Mouse (Mus musculus): ENCODE measurements around the gene Ier5l. TPM values are rescaled to one million over a fixed set of nuclear protein-coding genes. Genes with fewer than 3 reads are reported as not detected.

The Ier5l gene
- polyA plus RNA-seq, 2 experiments: 0.10 to 0.86 TPM

- Histone ChIP-seq H3K4me2 (ENCODE audit: low read depth) (no peak overlapping the region), H3K27me3 (ENCODE audit: control insufficient read depth, insufficient read depth, low read length) (no peaks in the 10 kb centered on the region), H3K36me3 (replicated peaks; ENCODE audit: control insufficient read depth, insufficient read depth, low read depth) (no peaks in the 10 kb centered on the region), H3K4me3 (ENCODE audit: insufficient read depth in 1 of 2, low read depth in 2 of 2, low read length in 2 of 2) (no peak overlapping the region), H3K9me3 (ENCODE audit: control insufficient read depth, low read length) (no peaks in the 10 kb centered on the region), H3K4me1 (replicated peaks; ENCODE audit: control insufficient read depth in 2 of 2, insufficient read depth in 2 of 2, low read length in 1 of 2) (no peaks in the 10 kb centered on the region), H3K27ac (no peak overlapping the region), H3K9ac (replicated peaks) (no peak overlapping the region)
- DNase-seq (ENCODE audit: low read depth in 3 of 3, low spot score in 3 of 3) (no peak), ATAC-seq (ENCODE audit: insufficient read depth) (no peak)
- 72% methylated on average over 13 of the region's 13 CpGs for WGBS (ENCODE audit: insufficient replicate concordance)
- TF ChIP-seq CTCF (IDR thresholded peaks at IDR 0.05; ENCODE audit: low read depth) (no peak), EP300 (IDR thresholded peaks at IDR 0.05; ENCODE audit: low read depth) (no peak)
These were observed 17.7 kb downstream of the Ier5l start for GRCm38 (mm10) chr2:30456104-30456980.

- Histone ChIP-seq H3K9ac (replicated peaks) (no peak overlapping the region), H3K4me1 (replicated peaks; ENCODE audit: control insufficient read depth in 2 of 2, insufficient read depth in 2 of 2, low read length in 1 of 2) (no peaks in the 10 kb centered on the region), H3K27me3 (ENCODE audit: control insufficient read depth, insufficient read depth, low read length) (no peaks in the 10 kb centered on the region), H3K4me2 (ENCODE audit: low read depth) (no peak overlapping the region), H3K36me3 (replicated peaks; ENCODE audit: control insufficient read depth, insufficient read depth, low read depth) (peaks cover 4% of the 10 kb centered on the region), H3K4me3 (ENCODE audit: insufficient read depth in 1 of 2, low read depth in 2 of 2, low read length in 2 of 2) (no peak overlapping the region), H3K27ac (no peak overlapping the region), H3K9me3 (ENCODE audit: control insufficient read depth, low read length) (no peaks in the 10 kb centered on the region)
- ATAC-seq (ENCODE audit: insufficient read depth) (no peak), DNase-seq (ENCODE audit: low read depth in 3 of 3, low spot score in 3 of 3) (no peak)
- 42% methylated on average over 5 of the region's 5 CpGs for WGBS (ENCODE audit: insufficient replicate concordance)
- TF ChIP-seq EP300 (IDR thresholded peaks at IDR 0.05; ENCODE audit: low read depth) (no peak), CTCF (IDR thresholded peaks at IDR 0.05; ENCODE audit: low read depth) (no peak)
These were observed 19.4 kb downstream of the Ier5l start for GRCm38 (mm10) chr2:30454587-30454986.

- no peaks in the 10 kb centered on the region for H3K27me3 ChIP-seq (ENCODE audit: control insufficient read depth, insufficient read depth, low read length)
- H3K9me3 ChIP-seq (ENCODE audit: control insufficient read depth, low read length): no peaks in the 10 kb centered on the region
- TF ChIP-seq EP300 (IDR thresholded peaks at IDR 0.05; ENCODE audit: low read depth) (no peak), CTCF (IDR thresholded peaks at IDR 0.05; ENCODE audit: low read depth) (no peak)
- peaks cover 10% of the 10 kb centered on the region for H3K36me3 ChIP-seq (replicated peaks; ENCODE audit: control insufficient read depth, insufficient read depth, low read depth)
- H3K9ac ChIP-seq (replicated peaks): no peak overlapping the region
- ATAC-seq (ENCODE audit: insufficient read depth): no peak
- no peak overlapping the region for H3K4me2 ChIP-seq (ENCODE audit: low read depth)
- H3K4me3 ChIP-seq (ENCODE audit: insufficient read depth in 1 of 2, low read depth in 2 of 2, low read length in 2 of 2): no peak overlapping the region
- H3K4me1 ChIP-seq (replicated peaks; ENCODE audit: control insufficient read depth in 2 of 2, insufficient read depth in 2 of 2, low read length in 1 of 2): no peaks in the 10 kb centered on the region
- 82% methylated on average over 3 of the region's 3 CpGs for WGBS (ENCODE audit: insufficient replicate concordance)
- H3K27ac ChIP-seq: no peak overlapping the region
- DNase-seq (ENCODE audit: low read depth in 3 of 3, low spot score in 3 of 3): no peak
These were observed 20.4 kb downstream of the Ier5l start for GRCm38 (mm10) chr2:30453570-30453969.

- no peaks in the 10 kb centered on the region for H3K27me3 ChIP-seq (ENCODE audit: control insufficient read depth, insufficient read depth, low read length)
- ATAC-seq (ENCODE audit: insufficient read depth): no peak
- no peak for DNase-seq (ENCODE audit: low read depth in 3 of 3, low spot score in 3 of 3)
- no peak overlapping the region for H3K27ac ChIP-seq
- H3K9me3 ChIP-seq (ENCODE audit: control insufficient read depth, low read length): no peaks in the 10 kb centered on the region
- H3K36me3 ChIP-seq (replicated peaks; ENCODE audit: control insufficient read depth, insufficient read depth, low read depth): peaks cover 16% of the 10 kb centered on the region
- H3K4me2 ChIP-seq (ENCODE audit: low read depth): no peak overlapping the region
- H3K4me3 ChIP-seq (ENCODE audit: insufficient read depth in 1 of 2, low read depth in 2 of 2, low read length in 2 of 2): no peak overlapping the region
- WGBS (ENCODE audit: insufficient replicate concordance): 74% methylated on average over 3 of the region's 3 CpGs
- no peaks in the 10 kb centered on the region for H3K4me1 ChIP-seq (replicated peaks; ENCODE audit: control insufficient read depth in 2 of 2, insufficient read depth in 2 of 2, low read length in 1 of 2)
- TF ChIP-seq EP300 (IDR thresholded peaks at IDR 0.05; ENCODE audit: low read depth) (no peak), CTCF (IDR thresholded peaks at IDR 0.05; ENCODE audit: low read depth) (no peak)
- no peak overlapping the region for H3K9ac ChIP-seq (replicated peaks)
These were observed 22.5 kb downstream of the Ier5l start for GRCm38 (mm10) chr2:30451525-30451924.

GRCm38 (mm10) chr2:30450530-30450929 lies 23.5 kb downstream of the Ier5l start:
- H3K4me3 ChIP-seq (ENCODE audit: insufficient read depth in 1 of 2, low read depth in 2 of 2, low read length in 2 of 2): no peak overlapping the region
- H3K4me2 ChIP-seq (ENCODE audit: low read depth): no peak overlapping the region
- no peaks in the 10 kb centered on the region for H3K27me3 ChIP-seq (ENCODE audit: control insufficient read depth, insufficient read depth, low read length)
- H3K36me3 ChIP-seq (replicated peaks; ENCODE audit: control insufficient read depth, insufficient read depth, low read depth): peaks cover 18% of the 10 kb centered on the region
- no peaks in the 10 kb centered on the region for H3K9me3 ChIP-seq (ENCODE audit: control insufficient read depth, low read length)
- H3K27ac ChIP-seq: no peak overlapping the region
- no peak for ATAC-seq (ENCODE audit: insufficient read depth)
- no peak overlapping the region for H3K9ac ChIP-seq (replicated peaks)
- 61% methylated on average over 1 of the region's 1 CpGs for WGBS (ENCODE audit: insufficient replicate concordance)
- DNase-seq (ENCODE audit: low read depth in 3 of 3, low spot score in 3 of 3): no peak
- H3K4me1 ChIP-seq (replicated peaks; ENCODE audit: control insufficient read depth in 2 of 2, insufficient read depth in 2 of 2, low read length in 1 of 2): peaks cover 0 to 1% of the 10 kb centered on the region in 2 experiments; a peak in 1 of 4 replicates
- TF ChIP-seq EP300 (IDR thresholded peaks at IDR 0.05; ENCODE audit: low read depth) (no peak), CTCF (IDR thresholded peaks at IDR 0.05; ENCODE audit: low read depth) (peak; percentile 67)
